Mouse (Mus musculus) kidney, embryonic 15.5 days (tissue): ENCODE measurements around the gene Clptm1l. TPM values are rescaled to one million over a fixed set of nuclear protein-coding genes. Genes with fewer than 3 reads are reported as not detected.

Experiments used
- polyA plus RNA-seq: library from polyadenylated mRNA; unstranded; fragments of >200 nt; fragmentation: Nextera tagmentation; extraction: Ambion mirVana; gene quantifications from 2 replicates; pipeline ENCODE4 v1.2.1, GENCODE M21; 2015

The Clptm1l gene
- polyA plus RNA-seq, 1 experiment from 2014 or later: 133 TPM

Other genes with a start within 250 kb of the Clptm1l start
- gene Lpcat1, start 136.8 kb upstream of the Clptm1l start, polyA plus RNA-seq: 36.1 and 36.4 TPM in 2 replicates
- 0.10 TPM in 1 of 2 replicates, not detected in the other for gene Slc6a3, start 67.3 kb upstream of the Clptm1l start, polyA plus RNA-seq
- gene Tert, start 22.9 kb downstream of the Clptm1l start, polyA plus RNA-seq: 6.5 and 7.3 TPM in 2 replicates
- 19.0 and 19.2 TPM in 2 replicates for gene Slc6a18, start 74.0 kb downstream of the Clptm1l start, polyA plus RNA-seq
- gene Slc6a19, start 100.9 kb downstream of the Clptm1l start, polyA plus RNA-seq: 0.78 and 1.6 TPM in 2 replicates
- 22.1 and 26.1 TPM in 2 replicates for gene Slc12a7, start 129.1 kb downstream of the Clptm1l start, polyA plus RNA-seq
- 5.6 and 6.2 TPM in 2 replicates for gene Nkd2, start 243.6 kb downstream of the Clptm1l start, polyA plus RNA-seq